Mouse (Mus musculus) cerebellum, postnatal 14 days (tissue): Measurements from ENCODE around the gene Slfn8.
"Not testable (repeated sequence)": the region's sequence is repeated elsewhere in the genome, so short reads cannot be mapped to it uniquely, and the experiment has no call there.

Experiments used
- DNase-seq, 2 experiments: peaks; one replicate each; pipeline ENCODE4 v3.0.0; 2021; ENCODE audit warnings: mixed read lengths in 2 of 2

The Slfn8 gene

DNA sequence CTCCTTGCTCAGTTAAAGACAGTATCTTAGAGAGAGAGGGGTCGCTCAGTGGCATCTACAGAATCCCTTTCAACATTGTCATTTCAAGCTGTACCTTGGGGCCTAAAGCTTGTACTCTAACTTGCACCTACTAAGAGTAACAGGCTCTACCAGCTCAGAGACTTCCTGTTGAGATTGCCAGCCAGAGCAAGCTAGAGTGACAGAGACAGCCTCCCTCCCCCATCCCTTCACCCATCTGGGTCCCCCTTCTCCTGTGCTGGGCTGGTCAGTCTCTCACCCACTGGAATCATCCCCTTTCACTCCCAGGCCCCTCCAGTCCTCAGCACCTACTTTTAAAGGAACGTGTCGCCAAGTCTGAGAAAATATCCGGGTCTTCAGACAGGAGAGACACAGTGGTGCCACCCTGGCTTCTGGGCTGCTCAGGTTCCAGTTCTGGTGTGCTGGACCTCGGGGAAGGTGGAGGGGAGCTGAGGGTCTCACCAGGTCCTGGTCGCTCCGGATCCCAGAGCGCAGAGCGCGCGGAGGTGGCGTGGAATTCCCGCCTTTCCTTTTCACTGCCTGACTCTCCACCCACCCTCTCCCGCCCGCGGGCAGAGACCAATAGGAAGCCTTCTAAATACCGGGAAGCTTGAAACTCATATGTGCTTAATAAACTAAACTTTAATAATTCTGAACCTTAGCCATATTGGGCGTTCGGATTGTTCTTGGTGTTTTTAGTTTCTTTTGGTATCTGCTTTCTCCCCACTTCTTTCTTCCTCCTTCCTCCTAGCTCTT, 29.8 kb downstream of the Slfn8 start:
- DNase-seq: peak in 1 of 2 experiments; percentile 10

DNA sequence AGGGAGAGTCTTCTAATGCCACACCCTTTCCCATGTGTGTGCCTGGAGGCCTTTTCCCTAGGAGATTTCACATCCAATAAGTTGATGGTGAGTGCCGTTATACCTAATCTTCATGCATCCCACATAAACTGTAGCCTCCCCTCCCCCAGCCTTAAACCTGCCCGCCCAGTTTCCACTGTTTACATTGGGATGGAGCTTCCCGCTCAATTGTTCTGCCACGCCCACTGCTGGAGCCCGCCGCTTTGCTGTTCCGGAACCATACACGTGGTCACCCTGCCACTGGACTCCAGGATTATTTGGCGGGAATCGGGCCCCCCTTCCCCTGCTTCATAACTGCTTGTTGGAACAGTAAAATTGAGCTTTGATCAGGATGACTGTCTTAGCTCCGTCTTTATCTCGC, 31.3 kb downstream of the Slfn8 start:
- DNase-seq: no peak

- no peak for DNase-seq
These were observed 33.0 kb downstream of the Slfn8 start for GRCm38 (mm10) chr11:82987621-82988020.

- DNase-seq: no peak
These were observed 37.4 kb downstream of the Slfn8 start for GRCm38 (mm10) chr11:82983193-82983592.

GRCm38 (mm10) chr11:82982409-82982808, 38.2 kb downstream of the Slfn8 start:
- DNase-seq: not testable (repeated sequence)

GRCm38 (mm10) chr11:82973916-82974315, 46.7 kb downstream of the Slfn8 start:
- DNase-seq: no peak

DNA sequence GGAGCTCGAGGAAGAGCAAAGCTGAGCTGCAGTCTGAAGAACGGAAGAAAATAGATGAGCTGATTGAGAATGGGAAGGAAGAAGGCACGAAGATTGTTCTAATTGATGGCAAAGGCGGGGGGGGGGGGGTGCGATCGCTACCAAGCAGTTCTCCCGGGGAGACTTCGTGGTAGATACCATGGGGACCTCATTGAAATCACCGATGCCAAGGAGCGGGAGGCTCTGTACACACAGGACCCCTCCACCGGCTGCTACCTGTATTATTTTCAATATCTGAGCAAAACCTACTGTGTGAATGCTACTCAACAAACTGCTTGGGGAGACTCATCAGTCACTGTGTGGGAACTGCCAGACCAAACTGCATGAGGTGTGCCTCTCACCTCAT, 49.0 kb downstream of the Slfn8 start:
- peak in 1 of 2 experiments; percentile 4 for DNase-seq

DNA sequence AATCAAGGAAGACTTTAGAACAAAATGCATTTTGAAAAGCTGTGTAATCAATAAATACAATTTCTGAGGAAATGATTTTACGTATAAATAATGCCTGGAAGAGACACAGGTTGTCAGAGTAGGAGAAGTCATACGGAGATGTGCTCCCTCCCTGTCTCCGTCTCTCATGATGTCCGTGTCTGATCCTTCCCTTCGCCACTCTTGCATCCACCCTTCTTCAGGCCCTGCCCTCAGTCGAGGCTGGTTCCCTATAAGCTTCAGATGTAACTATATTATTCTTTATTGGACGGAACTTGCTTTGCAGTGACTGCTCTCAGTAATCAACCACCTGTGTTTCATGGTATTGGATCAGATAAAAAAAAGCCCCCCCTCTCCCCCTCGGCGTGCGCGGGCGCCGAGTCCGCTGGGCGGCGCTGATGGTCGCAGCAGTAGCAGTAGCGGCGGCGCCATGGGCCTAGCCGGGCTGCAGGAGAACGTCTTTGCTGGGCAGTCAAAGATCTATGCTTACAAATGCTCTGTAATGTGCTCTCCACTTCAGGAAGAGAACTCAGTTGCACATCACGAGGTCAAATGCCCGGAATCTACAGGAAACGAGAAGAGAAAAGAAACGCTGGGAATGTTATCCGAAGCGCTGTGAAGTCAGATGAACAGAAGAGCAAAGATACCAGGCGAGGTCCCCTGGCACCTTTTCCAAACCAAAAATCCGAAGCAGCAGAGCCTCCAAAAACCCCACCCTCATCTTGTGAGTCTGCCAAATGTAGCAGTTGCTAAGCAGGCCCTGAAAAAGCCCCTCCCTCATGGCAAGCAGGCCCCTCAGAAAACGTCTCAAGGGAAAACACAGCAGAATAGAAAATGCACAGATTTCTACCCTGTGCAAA, 49.7 kb downstream of the Slfn8 start:
- peak; percentile 70 to 78 for DNase-seq

- DNase-seq: no peak
These were observed 58.4 kb downstream of the Slfn8 start for GRCm38 (mm10) chr11:82962215-82962614.

- no peak for DNase-seq
These were observed 58.9 kb downstream of the Slfn8 start for GRCm38 (mm10) chr11:82961743-82962142.

GRCm38 (mm10) chr11:82959613-82960012, 61.0 kb downstream of the Slfn8 start:
- DNase-seq: peak; percentile 59 to 65

DNA sequence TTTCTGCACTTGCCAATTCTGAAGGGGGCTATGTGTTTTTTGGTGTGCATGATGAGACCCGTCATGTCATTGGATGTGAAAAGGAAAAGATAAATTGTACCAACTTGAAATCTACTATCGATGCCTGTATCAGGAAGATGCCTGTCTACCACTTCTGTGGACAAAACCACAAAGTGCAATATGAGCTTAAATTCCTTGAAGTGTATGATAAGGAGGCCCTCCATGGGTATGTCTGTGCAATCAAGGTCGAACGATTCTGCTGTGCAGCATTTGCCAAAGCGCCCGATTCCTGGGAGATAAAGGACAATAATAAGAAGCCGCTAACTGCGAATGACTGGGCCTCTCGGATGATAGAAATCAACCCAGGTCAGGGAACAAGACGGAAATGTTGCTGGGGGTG, 63.7 kb downstream of the Slfn8 start:
- DNase-seq: no peak

DNA sequence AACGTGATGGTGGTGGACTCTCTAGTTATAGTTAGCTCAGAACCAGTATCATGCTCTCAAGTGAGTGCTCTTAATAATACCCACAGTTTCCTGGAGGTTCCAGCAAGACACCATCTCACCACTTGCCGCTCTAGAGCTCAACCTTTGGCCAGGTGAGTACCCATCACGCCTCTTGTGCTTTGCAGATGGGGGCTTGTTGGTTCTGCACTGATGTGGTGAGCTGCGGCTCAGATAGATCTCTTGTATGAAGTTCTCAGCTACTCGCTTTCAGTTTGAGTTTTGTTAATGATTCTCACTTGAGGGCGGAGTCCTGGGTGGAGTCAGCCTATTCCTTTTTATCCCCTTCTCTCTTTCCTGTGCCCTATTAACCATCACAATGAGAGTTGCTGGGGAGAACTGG, 66.0 kb downstream of the Slfn8 start:
- no peak for DNase-seq

- no peak for DNase-seq
These were observed 67.7 kb downstream of the Slfn8 start for GRCm38 (mm10) chr11:82952612-82953542.
